Mouse (Mus musculus): ENCODE results near the gene Ccdc144b. TPM values are rescaled to one million over a fixed set of nuclear protein-coding genes. Genes with fewer than 3 reads are reported as not detected.

The Ccdc144b gene
- polyA plus RNA-seq, 1 experiment = not detected

- H3K9me3 ChIP-seq = no peaks in the 10 kb centered on the region
- no peak for TF ChIP-seq GATA1 (IDR thresholded peaks at IDR 0.05; ENCODE audit: borderline replicate concordance, low read length)
- TF ChIP-seq FLI1 (IDR thresholded peaks at IDR 0.05; ENCODE audit: low read length) = no peak
These were observed 58.5 kb downstream of the Ccdc144b start for GRCm38 (mm10) chr3:35994552-35995531.

GRCm38 (mm10) chr3:35990715-35991114 is 62.6 kb downstream of the Ccdc144b start:
- Histone ChIP-seq H3K36me3 (replicated peaks; ENCODE audit: low read length) (peaks cover 76% of the 10 kb centered on the region), H3K4me1 (peaks cover 9% of the 10 kb centered on the region), H3K4me3 (replicated peaks) (no peak overlapping the region), H3K27me3 (replicated peaks) (no peaks in the 10 kb centered on the region), H3K9me3 (no peaks in the 10 kb centered on the region)
- TF ChIP-seq GATA1 (IDR thresholded peaks at IDR 0.05; ENCODE audit: borderline replicate concordance, low read length) (no peak), FLI1 (IDR thresholded peaks at IDR 0.05; ENCODE audit: low read length) (no peak)

More at GRCm38 (mm10) chr3:35994552-35995531, 58.5 kb downstream of the Ccdc144b start:
- H3K36me3 ChIP-seq (replicated peaks; ENCODE audit: low read length) = peaks cover 47% of the 10 kb centered on the region
- H3K27me3 ChIP-seq (replicated peaks) = no peaks in the 10 kb centered on the region
- H3K4me3 ChIP-seq (replicated peaks) = no peak overlapping the region
- peaks cover 8% of the 10 kb centered on the region; the same call in 1 of the 2 replicates for H3K4me1 ChIP-seq

DNA sequence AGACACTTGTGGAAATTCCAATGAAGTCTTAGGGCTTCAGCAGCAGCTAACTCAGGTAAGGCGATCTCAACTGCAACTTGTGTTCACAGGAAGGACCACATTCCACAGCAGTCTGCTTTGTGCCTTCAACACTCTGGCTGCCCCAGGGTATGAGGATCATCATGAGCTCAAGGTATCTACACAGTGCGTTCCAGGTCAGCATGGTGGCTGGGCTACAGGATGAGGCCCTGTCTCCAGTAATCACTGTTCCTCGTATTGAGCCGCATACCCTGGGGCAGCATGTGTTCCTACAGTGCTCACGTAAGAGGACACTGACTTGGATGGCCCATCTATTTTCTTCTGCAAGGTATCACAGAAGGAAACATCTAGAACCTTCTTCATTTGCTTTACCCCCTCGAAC is 65.3 kb downstream of the Ccdc144b start:
- Histone ChIP-seq H3K36me3 (replicated peaks; ENCODE audit: low read length) (peaks cover 73% of the 10 kb centered on the region), H3K4me1 (peaks cover 9% of the 10 kb centered on the region), H3K9me3 (no peaks in the 10 kb centered on the region), H3K27me3 (replicated peaks) (no peaks in the 10 kb centered on the region), H3K4me3 (replicated peaks) (no peak overlapping the region)
- TF ChIP-seq GATA1 (IDR thresholded peaks at IDR 0.05; ENCODE audit: borderline replicate concordance, low read length) (no peak), FLI1 (IDR thresholded peaks at IDR 0.05; ENCODE audit: low read length) (no peak)

DNA sequence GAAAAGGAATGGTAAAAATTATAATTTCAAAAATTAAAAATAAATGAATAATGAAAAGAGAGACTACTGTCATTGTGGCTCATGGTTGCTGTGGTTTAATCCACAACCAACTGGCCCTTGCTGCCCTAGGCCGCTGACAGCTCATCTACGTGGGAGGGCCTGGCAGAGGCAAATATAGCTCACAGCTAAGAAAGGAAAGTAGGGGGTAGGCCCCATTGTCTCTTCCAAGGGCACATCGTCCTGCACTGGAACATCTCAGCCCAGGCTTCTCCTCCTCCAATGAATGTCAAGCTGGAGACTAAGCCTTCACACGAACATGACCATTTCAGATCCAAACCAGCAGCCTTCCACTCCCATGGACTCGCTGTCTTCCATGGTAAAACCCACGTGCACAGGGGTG is 67.1 kb downstream of the Ccdc144b start:
- TF ChIP-seq GATA1 (IDR thresholded peaks at IDR 0.05; ENCODE audit: borderline replicate concordance, low read length) (no peak), FLI1 (IDR thresholded peaks at IDR 0.05; ENCODE audit: low read length) (no peak)
- peaks cover 88% of the 10 kb centered on the region for H3K36me3 ChIP-seq (replicated peaks; ENCODE audit: low read length)
- peak overlapping the region; percentile 23 for H3K4me3 ChIP-seq (replicated peaks)
- H3K9me3 ChIP-seq = no peaks in the 10 kb centered on the region
- H3K27me3 ChIP-seq (replicated peaks) = no peaks in the 10 kb centered on the region
- H3K4me1 ChIP-seq = peaks cover 9% of the 10 kb centered on the region

DNA sequence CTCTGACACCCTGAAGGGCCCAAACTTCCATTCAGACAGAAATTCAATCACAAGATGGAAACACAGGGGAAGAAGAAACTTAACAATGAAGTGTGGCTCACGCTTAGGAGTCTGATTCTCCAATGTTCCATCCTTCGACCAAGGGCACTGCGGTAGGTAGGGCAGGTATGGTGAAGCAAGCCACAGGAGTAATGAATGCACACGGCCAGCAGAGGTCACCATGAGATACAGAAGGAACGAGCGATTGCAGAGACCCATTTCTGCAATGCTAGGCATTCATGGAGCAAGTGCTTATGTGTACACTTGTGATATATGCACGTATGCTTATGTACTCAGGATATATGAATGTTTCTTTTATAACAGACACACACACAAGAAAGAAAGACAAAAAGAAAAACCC is 79.8 kb downstream of the Ccdc144b start:
- Histone ChIP-seq H3K4me1 (peaks cover 24% of the 10 kb centered on the region), H3K36me3 (replicated peaks; ENCODE audit: low read length) (peaks cover 77% of the 10 kb centered on the region), H3K9me3 (no peaks in the 10 kb centered on the region), H3K4me3 (replicated peaks) (no peak overlapping the region), H3K27me3 (replicated peaks) (no peaks in the 10 kb centered on the region)
- TF ChIP-seq FLI1 (IDR thresholded peaks at IDR 0.05; ENCODE audit: low read length) (no peak), GATA1 (IDR thresholded peaks at IDR 0.05; ENCODE audit: borderline replicate concordance, low read length) (no peak)

- peaks cover 21% of the 10 kb centered on the region for H3K4me1 ChIP-seq
- no peaks in the 10 kb centered on the region for H3K9me3 ChIP-seq
- H3K36me3 ChIP-seq (replicated peaks; ENCODE audit: low read length) = peaks cover 79% of the 10 kb centered on the region
- TF ChIP-seq GATA1 (IDR thresholded peaks at IDR 0.05; ENCODE audit: borderline replicate concordance, low read length) (no peak), FLI1 (IDR thresholded peaks at IDR 0.05; ENCODE audit: low read length) (no peak)
- H3K27me3 ChIP-seq (replicated peaks) = no peaks in the 10 kb centered on the region
- H3K4me3 ChIP-seq (replicated peaks) = no peak overlapping the region
These were observed 80.4 kb downstream of the Ccdc144b start for GRCm38 (mm10) chr3:35972985-35973384.

GRCm38 (mm10) chr3:35971149-35971548 is 82.2 kb downstream of the Ccdc144b start:
- TF ChIP-seq FLI1 (IDR thresholded peaks at IDR 0.05; ENCODE audit: low read length) = no peak
- no peak for TF ChIP-seq GATA1 (IDR thresholded peaks at IDR 0.05; ENCODE audit: borderline replicate concordance, low read length)
- Histone ChIP-seq H3K9me3 (no peaks in the 10 kb centered on the region), H3K36me3 (replicated peaks; ENCODE audit: low read length) (peaks cover 74% of the 10 kb centered on the region), H3K4me1 (peaks cover 35% of the 10 kb centered on the region), H3K4me3 (replicated peaks) (no peak overlapping the region), H3K27me3 (replicated peaks) (no peaks in the 10 kb centered on the region)

- Histone ChIP-seq H3K4me3 (replicated peaks) (no peak overlapping the region), H3K9me3 (no peaks in the 10 kb centered on the region), H3K36me3 (replicated peaks; ENCODE audit: low read length) (peaks cover 69% of the 10 kb centered on the region), H3K4me1 (peaks cover 43% of the 10 kb centered on the region), H3K27me3 (replicated peaks) (no peaks in the 10 kb centered on the region)
- TF ChIP-seq GATA1 (IDR thresholded peaks at IDR 0.05; ENCODE audit: borderline replicate concordance, low read length) (no peak), FLI1 (IDR thresholded peaks at IDR 0.05; ENCODE audit: low read length) (no peak)
These were observed 82.9 kb downstream of the Ccdc144b start for GRCm38 (mm10) chr3:35970441-35970840.

- Histone ChIP-seq H3K36me3 (replicated peaks; ENCODE audit: low read length) (peaks cover 67% of the 10 kb centered on the region), H3K4me1 (peaks cover 49% of the 10 kb centered on the region)
These were observed 85.9 kb downstream of the Ccdc144b start for GRCm38 (mm10) chr3:35967366-35967921.

GRCm38 (mm10) chr3:35966493-35966892 is 86.9 kb downstream of the Ccdc144b start:
- peaks cover 66% of the 10 kb centered on the region for H3K36me3 ChIP-seq (replicated peaks; ENCODE audit: low read length)
- no peaks in the 10 kb centered on the region for H3K27me3 ChIP-seq (replicated peaks)
- peak overlapping the region; percentile 53 for H3K4me3 ChIP-seq (replicated peaks)
- no peaks in the 10 kb centered on the region for H3K9me3 ChIP-seq
- TF ChIP-seq FLI1 (IDR thresholded peaks at IDR 0.05; ENCODE audit: low read length) (no peak), GATA1 (IDR thresholded peaks at IDR 0.05; ENCODE audit: borderline replicate concordance, low read length) (no peak)
- H3K4me1 ChIP-seq = peaks cover 40% of the 10 kb centered on the region

More at GRCm38 (mm10) chr3:35967366-35967921, 85.9 kb downstream of the Ccdc144b start:
- Histone ChIP-seq H3K27me3 (replicated peaks) (no peaks in the 10 kb centered on the region), H3K4me3 (replicated peaks) (peak overlapping the region; percentile 15), H3K9me3 (no peaks in the 10 kb centered on the region)
- TF ChIP-seq GATA1 (IDR thresholded peaks at IDR 0.05; ENCODE audit: borderline replicate concordance, low read length) = no peak
- TF ChIP-seq FLI1 (IDR thresholded peaks at IDR 0.05; ENCODE audit: low read length) = no peak

Data from megakaryocyte, embryonic 14.5 days (primary cell).